Mouse (Mus musculus): ENCODE results near the gene Ahnak2.

DNA sequence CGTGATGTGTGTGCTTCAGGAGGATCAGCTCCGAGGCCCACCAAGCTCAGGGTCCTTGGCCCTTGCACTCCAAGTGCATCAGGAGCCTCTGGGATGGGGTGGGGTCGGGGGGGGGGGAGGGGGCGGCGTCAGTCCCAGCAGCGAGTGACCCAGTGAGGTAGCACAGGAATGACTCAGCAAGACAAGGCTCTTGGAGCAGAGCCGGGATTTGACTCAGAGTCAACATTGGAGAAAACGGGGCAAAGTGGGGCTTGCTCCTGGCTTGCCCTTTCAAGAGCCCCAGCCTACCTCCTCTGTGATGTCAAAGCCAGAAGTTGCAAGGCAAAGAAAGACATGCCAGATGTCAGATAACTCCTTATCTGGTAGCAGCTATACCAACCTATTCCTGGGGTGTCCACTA is 48.7 kb upstream of the Ahnak2 start:
- TF ChIP-seq CTCF (IDR thresholded peaks at IDR 0.05; ENCODE audit: low read depth) (no peak), EP300 (IDR thresholded peaks at IDR 0.05; ENCODE audit: low read depth) (no peak)

Data from heart, postnatal 0 days (tissue).